Mouse (Mus musculus): ENCODE measurements around the gene Evi5l. TPM values are rescaled to one million over a fixed set of nuclear protein-coding genes. Genes with fewer than 3 reads are reported as not detected.

Gene Evi5l
- 76.1 and 83.7 TPM in 2 replicates for polyA plus RNA-seq (2012; rRNA removed)

GRCm38 (mm10) chr8:4165852-4166751, at the start of gene Evi5l:
Evi5l (plus strand) TSS chr8:4166567.
- DNase-seq (ENCODE audit: extremely low spot score in 1 of 2, low spot score in 1 of 2) = peak; percentile 100

- DNase-seq (ENCODE audit: extremely low spot score in 1 of 2, low spot score in 1 of 2) = no peak
These were observed 32.6 kb upstream of the Evi5l start, which contains the start of gene Cd209g for GRCm38 (mm10) chr8:4133798-4134197. Cd209g (plus strand) TSS chr8:4134098.

GRCm38 (mm10) chr8:4139660-4140646, 26.4 kb upstream of the Evi5l start:
- peak; percentile 41 to 86 for DNase-seq (ENCODE audit: extremely low spot score in 1 of 2, low spot score in 1 of 2)

GRCm38 (mm10) chr8:4141721-4142120, 24.6 kb upstream of the Evi5l start:
- no peak for DNase-seq (ENCODE audit: extremely low spot score in 1 of 2, low spot score in 1 of 2)

- no peak for DNase-seq (ENCODE audit: extremely low spot score in 1 of 2, low spot score in 1 of 2)
These were observed 19.1 kb upstream of the Evi5l start for GRCm38 (mm10) chr8:4147272-4147671.

- no peak for DNase-seq (ENCODE audit: extremely low spot score in 1 of 2, low spot score in 1 of 2)
These were observed 11.5 kb upstream of the Evi5l start for GRCm38 (mm10) chr8:4154878-4155277.

GRCm38 (mm10) chr8:4162786-4163185, 3.6 kb upstream of the Evi5l start:
- DNase-seq (ENCODE audit: extremely low spot score in 1 of 2, low spot score in 1 of 2) = no peak

GRCm38 (mm10) chr8:4165176-4165851, 1.1 kb upstream of the Evi5l start:
- DNase-seq (ENCODE audit: extremely low spot score in 1 of 2, low spot score in 1 of 2) = no peak

- DNase-seq (ENCODE audit: extremely low spot score in 1 of 2, low spot score in 1 of 2) = no peak
These were observed 636 bp downstream of the Evi5l start for GRCm38 (mm10) chr8:4166881-4167525.

GRCm38 (mm10) chr8:4167918-4168317, 1.6 kb downstream of the Evi5l start:
- no peak for DNase-seq (ENCODE audit: extremely low spot score in 1 of 2, low spot score in 1 of 2)

- DNase-seq (ENCODE audit: extremely low spot score in 1 of 2, low spot score in 1 of 2) = no peak
These were observed 6.1 kb downstream of the Evi5l start for GRCm38 (mm10) chr8:4172486-4172885.

GRCm38 (mm10) chr8:4174018-4174417, 7.7 kb downstream of the Evi5l start:
- no peak for DNase-seq (ENCODE audit: extremely low spot score in 1 of 2, low spot score in 1 of 2)

- DNase-seq (ENCODE audit: extremely low spot score in 1 of 2, low spot score in 1 of 2) = no peak
These were observed 17.0 kb downstream of the Evi5l start for GRCm38 (mm10) chr8:4183409-4183808.

GRCm38 (mm10) chr8:4186151-4186550, 19.8 kb downstream of the Evi5l start:
- no peak for DNase-seq (ENCODE audit: extremely low spot score in 1 of 2, low spot score in 1 of 2)

- no peak for DNase-seq (ENCODE audit: extremely low spot score in 1 of 2, low spot score in 1 of 2)
These were observed 22.2 kb downstream of the Evi5l start for GRCm38 (mm10) chr8:4188605-4189004.

GRCm38 (mm10) chr8:4189031-4189722, 22.8 kb downstream of the Evi5l start:
- DNase-seq (ENCODE audit: extremely low spot score in 1 of 2, low spot score in 1 of 2) = no peak

GRCm38 (mm10) chr8:4192305-4192704, 25.9 kb downstream of the Evi5l start:
- no peak for DNase-seq (ENCODE audit: extremely low spot score in 1 of 2, low spot score in 1 of 2)

- DNase-seq (ENCODE audit: extremely low spot score in 1 of 2, low spot score in 1 of 2) = peak; percentile 77 to 96
These were observed 26.6 kb downstream of the Evi5l start for GRCm38 (mm10) chr8:4192807-4193587.

GRCm38 (mm10) chr8:4193588-4193894, 27.2 kb downstream of the Evi5l start:
- DNase-seq (ENCODE audit: extremely low spot score in 1 of 2, low spot score in 1 of 2) = no peak
